Mouse (Mus musculus): ENCODE measurements around the gene Egln1. TPM values are rescaled to one million over a fixed set of nuclear protein-coding genes. Genes with fewer than 3 reads are reported as not detected.

The Egln1 gene
- total RNA-seq, 2 experiments from 2014 or later: 2.5 to 2.9 TPM

DNA sequence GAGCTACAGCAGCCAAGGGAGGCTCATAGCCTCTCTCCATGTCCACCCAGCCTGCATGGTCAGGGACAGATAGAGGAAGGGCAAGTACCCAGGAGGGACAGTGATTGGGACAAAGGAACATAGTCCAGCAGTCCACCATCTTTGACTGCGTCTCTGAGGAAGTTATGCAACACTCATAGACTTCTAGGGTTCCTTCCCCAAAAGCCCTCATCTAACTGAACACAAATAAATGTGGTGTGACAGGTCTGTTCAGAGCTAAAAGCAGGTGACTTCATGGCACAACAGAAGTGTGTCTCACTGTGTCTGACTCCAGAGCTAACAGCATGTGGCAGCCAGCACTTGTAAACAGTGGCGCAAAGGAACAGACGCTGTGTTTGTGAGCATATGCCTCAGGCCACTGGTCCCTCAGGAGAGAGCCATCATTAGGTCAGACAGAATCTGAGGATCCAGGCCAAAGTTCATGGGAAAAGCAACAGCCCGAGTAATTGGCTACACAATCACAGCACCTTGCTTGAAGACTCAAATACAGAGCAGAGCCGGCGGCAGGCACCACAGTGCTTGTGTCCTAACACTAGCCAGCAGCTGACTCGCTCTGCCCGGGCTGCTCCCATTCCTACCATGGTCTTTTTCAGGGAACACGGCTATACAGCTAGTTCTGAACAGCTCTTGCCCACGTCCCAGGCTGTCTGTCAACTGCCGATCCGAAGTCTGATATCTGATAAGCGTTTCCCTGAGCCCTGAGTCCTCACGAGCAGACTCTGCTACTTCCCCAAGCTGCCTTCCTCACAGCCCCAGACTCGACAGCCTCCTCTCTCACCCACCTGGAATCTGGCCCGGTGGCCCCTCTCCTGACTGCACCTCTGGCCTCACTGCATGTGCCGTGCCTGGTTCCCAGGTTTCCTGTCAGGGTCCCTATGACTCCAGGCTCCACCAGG lies 36.9 kb downstream of the Egln1 start:
- 0 out of 2 replicates have a peak, but pooled peaks have one; percentile 26 for ATAC-seq (replicated peaks; ENCODE audit: low FRiP score, poor library complexity, severe bottlenecking)

DNA sequence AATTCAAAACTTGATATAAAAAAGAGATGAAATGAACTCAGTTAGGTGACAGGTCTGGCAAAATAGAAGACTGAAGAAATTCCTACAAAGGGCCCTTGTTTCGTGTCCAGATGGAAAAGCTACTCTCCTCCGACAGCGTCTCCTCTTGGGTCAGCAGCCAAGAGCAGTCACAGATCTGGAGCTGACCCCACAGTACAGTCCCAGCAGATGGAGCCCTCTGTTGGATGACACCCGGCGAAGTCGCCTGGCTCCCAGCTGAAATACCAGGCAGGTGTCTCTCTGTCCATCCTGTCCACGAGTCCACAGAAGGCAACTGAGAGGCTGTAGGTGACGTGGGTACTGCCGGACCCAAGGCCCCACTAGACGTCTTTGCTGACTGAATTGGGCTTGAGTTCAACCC lies 38.8 kb downstream of the Egln1 start:
- no peak for ATAC-seq (replicated peaks; ENCODE audit: low FRiP score, poor library complexity, severe bottlenecking)

DNA sequence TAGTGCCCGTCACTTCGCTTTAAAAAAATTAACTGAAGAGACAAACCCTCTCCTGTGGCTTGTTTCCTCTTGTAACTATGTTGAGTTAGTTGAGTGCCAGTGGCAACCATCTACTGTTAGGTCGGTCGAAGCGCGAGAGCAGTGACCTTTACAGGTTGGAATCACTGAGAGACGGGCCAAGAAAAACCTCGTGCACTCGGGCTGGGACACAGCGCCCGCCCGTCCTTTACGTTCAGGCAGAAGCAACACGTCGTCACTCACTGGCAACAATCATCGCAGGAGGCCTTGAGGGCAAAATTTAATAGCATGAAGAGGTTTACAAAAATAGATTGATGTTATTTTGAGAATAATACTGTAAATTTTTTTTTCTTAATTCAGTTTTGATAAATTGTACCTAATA lies 39.2 kb downstream of the Egln1 start:
- ATAC-seq (replicated peaks; ENCODE audit: low FRiP score, poor library complexity, severe bottlenecking): no peak

DNA sequence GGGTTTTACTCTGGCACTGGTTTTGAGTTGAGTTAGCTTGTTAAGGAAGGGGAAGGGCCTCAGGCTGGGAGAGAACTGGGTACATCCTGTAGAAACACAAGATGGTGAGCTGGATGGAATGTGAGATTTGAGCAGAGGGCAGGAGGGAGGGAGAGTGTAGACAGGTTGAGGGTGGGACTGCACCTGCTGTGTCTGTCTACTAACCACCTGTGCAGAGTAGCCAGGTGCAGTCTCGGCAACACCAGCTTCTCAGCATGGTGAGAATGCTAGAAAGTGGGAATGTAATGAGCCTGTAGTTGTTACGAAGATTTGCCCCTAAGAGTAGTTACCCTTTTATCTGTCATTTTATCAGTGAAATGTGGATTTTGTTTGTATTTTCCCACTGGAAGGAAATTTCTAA lies 43.6 kb downstream of the Egln1 start:
- no peak for ATAC-seq (replicated peaks; ENCODE audit: low FRiP score, poor library complexity, severe bottlenecking)

DNA sequence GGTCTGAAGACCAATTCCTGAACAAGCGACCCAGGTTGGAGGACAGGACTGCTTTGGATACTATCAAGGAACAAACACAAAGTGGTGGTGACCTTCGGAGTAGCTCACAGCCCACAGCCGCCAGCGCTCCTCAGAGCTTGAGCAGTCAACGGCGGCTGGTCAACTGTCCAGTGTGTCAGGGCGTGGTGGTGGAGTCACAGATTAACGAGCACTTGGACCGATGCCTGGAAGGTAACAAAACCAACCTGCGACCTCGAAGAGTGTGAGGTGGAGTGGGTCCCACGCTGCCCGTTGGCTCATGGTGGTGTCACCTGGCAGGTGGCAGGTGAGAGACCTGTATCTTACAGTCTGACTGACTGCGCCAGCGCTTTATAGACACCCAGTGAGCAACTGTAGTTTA lies 45.9 kb downstream of the Egln1 start:
- ATAC-seq (replicated peaks; ENCODE audit: low FRiP score, poor library complexity, severe bottlenecking): no peak

DNA sequence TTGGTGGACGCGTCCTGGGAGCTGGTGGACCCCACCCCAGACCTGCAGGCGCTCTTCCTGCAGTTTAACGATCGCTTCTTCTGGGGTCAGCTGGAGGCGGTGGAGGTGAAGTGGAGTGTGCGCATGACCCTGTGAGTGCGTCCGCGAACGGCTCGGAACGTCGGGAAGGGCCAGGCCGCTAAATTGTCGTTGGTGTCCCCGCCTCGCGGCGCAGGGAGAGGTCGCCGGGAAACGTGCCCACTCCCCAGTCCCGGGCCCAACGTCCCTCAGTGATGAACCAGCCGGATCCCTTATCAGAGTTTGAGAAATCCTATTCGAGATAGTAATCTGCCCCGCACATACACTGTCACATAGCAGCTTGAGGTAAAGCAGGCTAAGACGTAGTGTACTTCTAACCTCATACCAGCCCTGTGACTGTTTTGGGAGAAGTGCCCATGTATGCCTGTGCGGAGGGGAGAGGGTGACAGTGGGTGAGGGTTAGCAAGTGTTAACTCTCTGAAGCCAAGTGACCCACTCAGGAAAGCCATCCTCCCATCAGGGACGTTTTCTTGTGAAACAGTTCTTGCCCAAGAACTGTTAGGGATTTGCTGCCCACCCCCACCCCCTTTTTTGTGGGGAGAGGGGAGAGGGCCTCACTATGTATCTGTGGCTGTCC lies 50.7 kb downstream of the Egln1 start:
- ATAC-seq (replicated peaks; ENCODE audit: low FRiP score, poor library complexity, severe bottlenecking): no peak

DNA sequence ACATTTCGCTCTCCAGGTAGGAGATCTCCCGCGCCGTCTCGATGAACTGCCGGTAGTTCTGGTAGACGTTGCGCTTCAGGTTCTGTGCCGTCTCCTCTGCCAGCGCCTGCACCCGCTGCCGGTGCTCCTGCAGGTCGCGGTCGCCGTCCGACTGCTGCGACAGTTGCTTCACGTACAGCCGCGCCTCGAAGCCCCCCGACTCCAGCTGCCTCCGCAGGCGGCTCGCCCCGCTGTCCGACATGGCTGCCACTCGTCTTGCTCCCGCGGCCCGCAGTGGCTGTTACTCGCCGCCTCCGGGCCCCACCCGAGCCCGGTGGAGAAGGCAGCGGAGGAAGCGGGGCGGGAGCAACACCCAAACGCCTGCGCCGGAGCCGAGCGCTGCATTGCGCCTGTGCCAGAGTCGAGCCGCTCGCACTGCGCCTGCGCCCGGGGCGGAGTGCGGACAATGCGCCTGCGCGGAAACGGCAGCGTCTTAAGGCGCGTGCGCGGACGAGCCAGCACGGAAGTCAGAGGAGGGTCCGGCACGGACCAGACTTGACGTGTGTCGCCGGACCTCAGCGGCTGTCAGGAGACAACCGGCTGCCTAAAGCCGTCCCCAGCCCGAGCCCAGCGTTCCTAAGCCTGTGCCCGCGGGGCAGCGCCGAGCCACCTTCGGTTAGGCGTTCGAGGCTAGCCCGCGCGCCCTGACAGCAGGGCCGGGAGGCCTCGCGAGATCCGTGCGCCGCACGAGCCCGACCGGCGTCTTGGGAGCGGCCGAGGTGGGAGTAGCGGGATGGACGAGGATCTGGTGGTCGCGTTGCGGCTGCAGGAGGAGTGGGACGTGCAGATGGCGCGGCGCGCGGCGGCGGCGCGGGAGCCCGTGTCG lies 51.5 kb downstream of the Egln1 start, which contains the start of the genes Exoc8 and Sprtn:
Gene Exoc8 (minus strand): TSS at position 320 of the 865 bp plus-strand sequence.
Gene Sprtn (plus strand): TSS at position 501 of the 865 bp plus-strand sequence.
- ATAC-seq (replicated peaks; ENCODE audit: low FRiP score, poor library complexity, severe bottlenecking): peak; percentile 92

DNA sequence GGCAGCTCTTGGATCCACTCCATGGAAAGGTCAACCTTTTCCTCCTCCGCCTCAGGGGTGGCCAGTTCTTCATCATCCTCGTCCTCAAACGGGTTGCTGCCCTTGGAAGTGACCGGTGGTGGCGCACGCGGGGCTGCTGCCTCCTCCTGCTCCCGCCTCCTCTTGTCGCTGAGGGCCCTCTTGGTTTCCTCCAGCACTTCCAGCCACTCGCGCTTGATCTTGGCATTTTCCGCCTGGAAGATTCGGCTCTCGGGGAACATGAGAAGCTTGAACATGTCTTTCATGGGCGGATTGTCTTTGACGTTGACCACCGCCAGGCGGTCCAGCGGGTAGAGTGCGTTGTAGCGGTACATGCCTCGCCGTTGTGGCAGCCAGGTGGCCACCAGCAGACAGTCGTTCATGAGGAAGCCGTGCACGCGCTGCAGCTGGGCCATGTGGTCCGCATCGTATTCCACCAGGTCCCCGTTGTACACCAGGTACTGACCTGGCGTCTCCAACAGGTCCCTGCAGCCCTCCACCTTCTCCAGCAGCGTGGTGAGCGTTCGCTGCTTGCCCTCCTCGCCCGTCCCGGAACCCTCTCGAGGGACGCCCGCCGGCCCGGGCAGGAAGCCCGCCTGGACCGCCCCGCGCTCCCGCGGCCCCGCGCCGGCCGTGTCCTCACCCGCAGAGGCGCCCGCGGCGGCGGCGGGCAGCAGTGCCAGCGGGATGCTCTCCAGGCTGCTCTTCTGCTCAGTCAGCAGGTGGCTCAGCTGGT lies 52.3 kb downstream of the Egln1 start:
- ATAC-seq (replicated peaks; ENCODE audit: low FRiP score, poor library complexity, severe bottlenecking): peak; percentile 76

DNA sequence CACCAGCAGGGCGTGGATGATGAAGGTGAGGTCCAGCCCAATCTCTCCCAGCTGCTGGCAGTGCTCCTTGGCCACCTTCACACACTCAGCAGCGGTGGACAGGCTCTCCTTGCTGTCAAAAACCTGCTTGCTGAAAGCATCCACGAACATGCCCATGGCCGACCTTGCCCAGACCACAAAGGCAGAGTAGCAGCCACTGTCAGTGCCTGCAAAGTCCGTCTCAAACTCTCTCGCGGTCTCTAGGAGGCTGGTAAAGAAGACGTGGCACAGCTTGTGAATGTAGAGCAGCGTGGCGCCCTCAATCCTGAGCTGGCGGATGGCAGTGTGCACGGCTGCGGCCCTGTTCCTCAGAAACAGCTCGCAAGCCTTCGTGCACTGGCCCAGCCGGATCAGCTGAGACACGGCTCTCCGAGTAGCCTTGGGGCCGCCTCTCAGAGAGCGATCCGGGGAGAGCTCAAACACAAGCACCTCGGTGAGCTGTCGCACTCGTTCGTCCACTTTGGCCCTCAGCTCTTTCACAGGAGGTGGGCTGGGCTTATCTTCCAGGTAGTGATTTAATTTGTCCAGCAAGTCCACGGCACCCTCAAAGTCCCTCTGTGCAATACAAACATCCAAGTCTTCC lies 53.0 kb downstream of the Egln1 start:
- ATAC-seq (replicated peaks; ENCODE audit: low FRiP score, poor library complexity, severe bottlenecking): no peak

DNA sequence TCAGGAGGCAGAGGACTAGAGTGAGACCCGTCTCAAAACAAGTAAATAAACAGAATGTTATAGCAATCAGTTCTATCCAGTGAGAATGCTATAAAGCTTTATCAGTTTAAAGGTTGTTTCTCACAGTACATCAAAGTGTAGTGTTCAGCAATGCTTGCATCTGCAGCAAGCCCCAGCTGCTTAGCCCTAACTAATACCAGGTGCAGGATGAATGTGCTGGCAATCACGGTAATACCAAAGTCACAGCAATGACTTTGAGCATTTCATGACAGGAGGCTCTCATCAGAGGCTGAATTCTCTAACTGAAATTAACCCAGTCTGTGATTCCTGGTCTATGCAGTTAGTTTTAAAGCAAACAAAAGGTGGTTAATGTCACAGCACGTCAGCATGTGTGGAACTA lies 56.5 kb downstream of the Egln1 start:
- ATAC-seq (replicated peaks; ENCODE audit: low FRiP score, poor library complexity, severe bottlenecking): no peak

DNA sequence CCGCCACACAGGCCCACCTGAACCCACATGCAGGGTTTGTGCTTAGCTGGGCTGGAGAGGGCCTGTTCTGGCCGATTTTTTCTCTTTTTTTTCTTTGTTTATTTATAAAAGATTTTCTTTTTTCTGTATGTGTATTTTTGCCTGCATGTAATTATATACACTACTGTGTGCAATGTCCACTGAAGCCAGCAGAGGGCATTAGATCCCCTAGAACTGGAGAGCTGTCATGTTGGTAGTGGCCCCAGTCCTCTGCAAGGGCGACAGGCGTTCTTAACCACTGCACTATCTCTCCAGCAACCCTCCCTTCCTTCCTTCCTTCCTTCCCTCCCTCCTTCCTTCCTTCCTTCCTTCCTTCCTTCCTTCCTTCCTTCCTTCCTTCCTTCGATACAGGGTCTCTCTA lies 60.7 kb downstream of the Egln1 start:
- ATAC-seq (replicated peaks; ENCODE audit: low FRiP score, poor library complexity, severe bottlenecking): no peak

DNA sequence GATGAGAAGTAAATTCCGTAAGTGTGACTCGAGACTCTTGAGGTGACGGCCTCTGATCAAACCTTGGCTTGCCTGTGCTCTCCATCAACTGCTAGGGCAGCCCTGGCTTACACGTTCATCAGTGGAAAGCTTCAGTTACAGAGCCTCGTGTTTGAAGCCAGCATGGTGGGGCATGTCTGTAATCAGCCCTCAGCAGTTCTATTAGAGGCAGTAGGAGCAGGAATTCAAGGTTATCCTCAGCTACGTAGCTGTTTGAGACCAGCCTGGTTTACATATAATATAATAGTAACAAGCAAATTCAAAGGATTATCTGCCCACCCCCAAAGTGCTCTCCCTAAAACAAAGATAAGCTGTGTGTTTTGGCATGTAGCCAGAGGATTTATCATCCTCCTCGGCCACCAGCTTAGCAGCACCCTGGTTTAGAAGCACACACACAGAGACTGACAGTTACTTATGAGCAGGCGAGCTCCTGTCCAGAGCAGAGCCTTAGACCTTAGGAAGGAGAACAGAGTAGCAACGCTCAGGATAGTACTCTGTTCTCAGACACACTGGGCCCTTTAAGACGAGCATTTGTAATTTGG lies 70.1 kb downstream of the Egln1 start:
- ATAC-seq (replicated peaks; ENCODE audit: low FRiP score, poor library complexity, severe bottlenecking): peak; percentile 40; the same call in 1 of the 2 replicates

DNA sequence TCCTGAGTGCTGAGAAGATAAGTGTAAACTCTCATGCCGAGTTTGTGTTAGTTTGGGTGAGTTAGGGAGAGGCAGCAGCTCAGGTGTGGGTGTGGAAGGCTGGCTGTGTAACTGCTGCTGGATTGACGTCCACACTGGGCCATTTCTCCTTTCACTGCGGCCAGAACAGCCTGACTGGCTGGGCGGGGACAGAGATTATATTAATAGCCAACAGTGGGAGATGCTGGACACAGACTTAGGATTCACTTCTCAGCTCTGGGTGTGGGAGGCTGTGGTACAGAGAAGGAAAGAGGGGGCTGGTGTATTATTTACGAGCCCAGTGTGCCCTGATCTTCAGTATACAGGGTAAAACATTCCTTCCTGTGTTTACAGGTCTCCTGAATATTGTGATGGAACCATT lies 71.0 kb downstream of the Egln1 start:
- no peak for ATAC-seq (replicated peaks; ENCODE audit: low FRiP score, poor library complexity, severe bottlenecking)

DNA sequence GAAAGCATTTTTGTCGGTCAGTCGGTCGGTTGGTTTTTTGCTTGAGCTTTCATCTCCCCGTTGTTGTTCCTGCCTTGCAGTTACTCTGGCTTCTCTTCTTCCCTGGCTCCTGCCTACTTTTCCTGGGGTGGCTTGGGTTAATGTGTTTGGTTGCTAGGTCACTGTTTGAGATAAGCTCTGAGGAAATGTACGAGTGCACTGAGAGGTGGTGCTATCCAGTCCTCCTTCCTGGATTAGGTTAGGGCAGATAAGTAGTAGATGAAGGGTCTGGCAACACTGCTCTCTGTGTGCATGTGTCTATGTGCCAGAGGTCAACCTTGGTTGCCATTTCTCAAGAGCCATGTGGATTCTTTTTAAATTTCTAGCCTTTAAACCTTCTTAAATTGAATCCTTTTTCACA lies 76.4 kb downstream of the Egln1 start:
- ATAC-seq (replicated peaks; ENCODE audit: low FRiP score, poor library complexity, severe bottlenecking): no peak

DNA sequence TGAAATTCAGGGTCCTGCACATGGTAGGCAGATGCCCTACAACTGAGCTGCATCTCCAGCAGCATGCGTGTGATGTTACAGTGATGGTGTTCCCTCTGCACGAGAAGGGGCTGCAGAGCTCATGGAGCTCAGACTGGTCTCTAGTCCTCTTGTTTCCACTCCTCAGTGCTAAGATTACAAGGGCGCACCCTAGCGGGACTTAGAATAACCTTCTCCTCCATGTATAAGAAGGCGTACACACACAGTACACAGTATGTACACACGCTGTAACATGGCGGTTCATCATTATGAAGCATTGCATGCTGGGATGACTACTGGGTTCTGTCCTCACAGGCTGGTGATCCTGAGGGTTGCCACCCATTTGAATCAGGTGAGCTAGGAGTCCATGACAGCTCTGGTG lies 77.0 kb downstream of the Egln1 start:
- no peak for ATAC-seq (replicated peaks; ENCODE audit: low FRiP score, poor library complexity, severe bottlenecking)

DNA sequence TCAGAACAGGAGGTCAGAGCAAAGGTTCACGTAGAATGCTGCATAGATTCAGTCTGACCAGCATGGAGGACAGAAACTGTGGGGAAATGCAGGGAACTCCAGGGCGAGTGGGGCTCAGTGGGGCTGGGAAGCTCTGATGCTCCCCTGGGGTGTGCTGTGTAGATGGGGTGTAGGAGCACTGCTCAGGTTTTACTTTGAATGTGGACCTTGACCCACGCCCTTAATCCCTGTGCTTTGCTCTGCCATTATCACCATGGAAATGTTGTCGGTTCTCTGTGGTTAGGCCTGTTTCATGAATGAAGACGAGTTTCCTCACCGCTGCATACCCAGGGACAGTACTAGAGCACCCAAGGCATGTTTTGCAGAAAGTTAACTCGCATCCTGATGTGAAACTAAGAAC lies 77.7 kb downstream of the Egln1 start:
- no peak for ATAC-seq (replicated peaks; ENCODE audit: low FRiP score, poor library complexity, severe bottlenecking)

DNA sequence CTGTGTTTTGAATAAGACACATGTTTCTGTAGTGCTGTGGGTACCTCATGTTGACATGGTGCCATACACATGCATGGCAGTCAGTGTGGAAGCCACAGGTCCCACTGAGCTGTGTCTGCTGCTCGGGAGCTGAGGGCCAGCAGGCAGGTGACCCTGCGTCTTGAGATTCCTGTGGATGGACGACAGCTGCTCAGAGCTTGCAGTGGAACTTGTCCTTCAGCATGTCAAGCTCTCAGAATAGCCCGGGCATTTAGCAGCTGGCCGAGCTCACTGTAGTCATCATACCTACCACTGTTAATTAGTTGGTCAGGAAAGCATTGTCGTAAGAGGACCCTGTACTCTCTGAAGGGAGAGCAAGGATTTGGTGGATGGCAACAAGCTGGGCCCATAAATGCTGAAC lies 79.4 kb downstream of the Egln1 start:
- ATAC-seq (replicated peaks; ENCODE audit: low FRiP score, poor library complexity, severe bottlenecking): no peak

DNA sequence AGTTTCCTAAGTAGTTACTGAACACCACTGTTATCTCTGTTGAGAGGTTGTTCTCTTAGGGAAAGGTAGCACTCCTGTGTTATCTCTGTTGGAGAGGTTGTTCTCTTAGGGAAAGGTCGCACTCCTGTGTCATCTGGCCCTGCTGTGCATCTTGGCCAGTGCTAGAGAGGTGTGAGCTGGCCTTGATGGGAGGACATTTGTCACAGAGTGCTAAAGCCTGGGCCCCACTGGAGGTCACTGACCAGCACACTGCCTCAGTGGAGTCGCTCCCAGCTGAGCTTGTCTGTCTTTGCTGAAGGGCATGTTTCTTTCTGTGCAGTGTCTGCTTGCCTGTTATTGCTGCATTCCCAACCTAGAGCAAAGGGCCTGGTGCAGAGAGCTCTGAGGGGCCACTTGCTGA lies 82.0 kb downstream of the Egln1 start:
- ATAC-seq (replicated peaks; ENCODE audit: low FRiP score, poor library complexity, severe bottlenecking): no peak

DNA sequence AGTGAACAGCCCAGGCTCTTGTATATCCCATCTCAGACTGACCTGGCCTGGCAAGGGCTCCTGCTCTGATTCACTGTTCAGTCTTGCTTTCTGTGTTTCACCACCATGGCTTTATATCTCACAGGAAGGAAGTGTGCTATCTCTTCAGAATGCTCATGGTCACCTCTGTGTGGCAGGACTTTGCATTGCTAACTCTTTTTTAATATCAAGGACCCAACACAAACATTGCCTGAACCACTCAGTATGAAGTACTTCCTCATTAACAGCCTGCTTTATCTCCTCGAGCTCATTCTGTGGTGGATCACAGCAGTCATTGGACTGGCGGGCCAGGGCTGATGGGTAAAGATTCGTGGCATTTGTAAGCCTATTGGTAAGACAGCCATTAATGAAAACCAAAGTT lies 82.5 kb downstream of the Egln1 start:
- no peak for ATAC-seq (replicated peaks; ENCODE audit: low FRiP score, poor library complexity, severe bottlenecking)

Measured in erythroid progenitor cell, adult 5-6 weeks (primary cell).